Mouse (Mus musculus) T-cell, adult 2 months (primary cell): ENCODE data around the gene Rnf144b.

Experiments
- DNase-seq: peaks from one replicate; pipeline ENCODE4 v3.0.0; 2022; ENCODE audit warnings: low spot score

The Rnf144b gene

DNA sequence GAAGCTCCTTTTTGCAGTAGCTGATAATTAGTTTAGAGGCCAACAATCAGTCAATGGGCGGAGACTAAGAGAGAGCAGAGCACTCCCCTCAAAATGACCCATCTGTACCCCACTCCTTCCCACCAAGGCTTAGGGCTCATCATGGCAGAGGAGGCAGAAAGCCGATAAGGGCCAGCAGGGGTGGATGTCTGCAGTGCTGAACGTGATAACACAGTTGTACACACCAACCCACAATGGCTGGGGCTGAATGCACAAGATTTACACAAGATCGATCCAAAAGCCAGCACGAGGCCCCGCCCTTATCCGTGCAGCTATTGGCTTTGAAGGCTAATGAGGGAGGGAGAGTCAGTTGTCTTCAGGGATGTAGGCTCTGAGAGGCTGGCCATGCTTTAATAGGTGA is 58.3 kb downstream of the Rnf144b start:
- DNase-seq = no peak

DNA sequence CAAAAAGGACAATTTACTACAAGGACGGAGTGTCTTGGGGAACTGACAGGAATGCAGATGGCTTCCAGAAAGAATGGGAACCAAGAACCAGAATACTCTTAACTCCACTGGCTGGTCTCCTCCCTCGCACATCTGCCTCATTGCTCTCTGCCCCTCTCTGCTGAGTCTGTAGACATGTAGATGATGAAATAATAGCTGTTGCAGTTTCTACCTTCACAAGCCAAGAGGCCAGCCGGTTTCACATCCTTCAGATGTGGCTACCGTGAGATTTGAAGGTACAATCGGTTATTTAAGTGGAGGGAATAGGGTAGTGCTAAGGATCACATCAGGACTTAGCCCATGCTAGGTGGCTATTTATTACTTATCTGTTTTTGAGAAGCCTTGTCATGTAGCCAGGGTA is 59.9 kb downstream of the Rnf144b start:
- DNase-seq = no peak

DNA sequence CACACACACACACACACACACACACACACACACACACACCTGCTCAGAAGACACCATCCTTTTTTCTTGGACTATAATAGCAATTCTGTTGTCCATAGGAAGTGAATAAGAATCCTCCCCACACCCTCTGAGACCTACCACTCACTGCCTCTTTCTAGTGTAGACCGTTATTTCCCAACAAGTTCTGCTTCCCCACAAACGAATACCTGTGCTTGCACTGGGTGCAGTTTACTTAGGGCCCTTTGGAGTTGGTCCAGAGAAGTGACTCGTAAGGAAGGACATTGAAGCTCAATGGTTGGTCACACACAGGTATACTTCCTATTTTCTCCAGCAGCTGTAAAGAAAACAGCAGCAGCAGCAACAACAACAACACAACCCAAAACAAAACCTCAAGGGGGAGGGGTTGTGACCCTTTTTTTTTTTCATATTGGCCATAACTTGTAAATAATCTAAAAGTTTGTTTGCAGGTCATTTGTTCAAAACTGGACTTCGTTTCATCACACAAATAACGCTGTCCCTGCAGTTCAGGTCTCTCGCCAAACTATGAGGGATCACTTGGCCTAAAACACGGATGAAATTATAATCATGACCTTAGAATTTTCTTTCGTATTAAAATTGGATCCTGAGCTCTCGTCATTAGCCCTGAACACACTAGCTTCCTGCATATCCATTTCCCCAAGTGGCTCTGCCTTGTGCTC is 60.7 kb downstream of the Rnf144b start:
- DNase-seq = no peak

DNA sequence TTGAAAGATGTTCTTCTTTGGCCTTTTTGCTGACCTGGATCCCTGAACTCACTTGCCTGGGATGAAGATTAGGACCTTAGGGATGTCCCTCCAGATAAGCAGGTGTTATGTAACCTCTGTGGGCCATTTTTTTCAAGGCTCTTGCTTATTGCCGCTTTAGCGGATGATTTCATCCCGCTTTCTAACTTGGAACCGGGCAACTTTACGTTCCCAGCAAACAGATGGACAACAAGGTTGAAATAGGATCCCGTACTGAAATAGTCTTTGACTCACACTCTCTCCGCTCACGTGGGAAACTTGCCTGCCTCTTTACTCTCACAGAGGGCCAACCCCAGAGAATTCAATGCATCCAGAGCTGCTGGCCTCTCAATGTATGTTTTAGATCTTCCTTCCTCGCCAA is 61.3 kb downstream of the Rnf144b start:
- no peak for DNase-seq

DNA sequence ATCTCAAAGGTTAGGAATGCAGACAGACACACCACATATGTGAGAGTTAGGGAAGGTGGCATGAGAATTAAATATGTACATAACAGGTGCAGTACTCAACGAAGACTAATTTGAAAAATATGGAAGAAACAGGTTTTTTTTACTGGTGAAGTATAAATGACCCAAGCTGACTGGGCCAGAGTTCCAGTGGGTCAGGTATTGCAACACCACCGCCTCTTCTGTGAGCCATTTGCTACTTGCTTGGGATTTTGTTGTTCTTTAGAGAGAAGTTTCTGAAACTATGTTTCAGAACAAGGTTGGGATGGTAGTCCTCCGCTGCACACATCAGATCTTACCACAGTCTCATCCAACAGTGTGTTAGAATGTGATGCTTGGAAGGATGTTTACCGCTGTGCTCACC is 65.4 kb downstream of the Rnf144b start:
- no peak for DNase-seq

DNA sequence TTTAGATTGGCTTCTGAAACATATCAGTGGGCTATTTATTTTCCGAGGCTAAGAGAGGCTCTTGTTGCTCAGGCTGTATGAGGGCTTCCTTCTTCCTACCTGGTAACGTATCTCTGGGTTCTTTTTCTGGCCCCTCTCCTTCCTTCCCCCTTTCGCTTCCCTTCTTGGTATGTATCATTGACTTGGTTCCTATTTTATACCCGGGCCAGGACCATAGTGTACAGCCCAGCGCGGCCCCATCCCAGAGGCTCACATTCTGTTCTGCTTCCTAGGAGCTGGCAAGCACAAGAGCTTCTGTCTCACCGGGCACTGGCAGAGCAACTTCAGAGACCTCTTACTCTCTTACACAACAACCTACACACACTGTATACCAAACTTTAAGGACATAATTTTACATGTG is 67.5 kb downstream of the Rnf144b start:
- no peak for DNase-seq

DNA sequence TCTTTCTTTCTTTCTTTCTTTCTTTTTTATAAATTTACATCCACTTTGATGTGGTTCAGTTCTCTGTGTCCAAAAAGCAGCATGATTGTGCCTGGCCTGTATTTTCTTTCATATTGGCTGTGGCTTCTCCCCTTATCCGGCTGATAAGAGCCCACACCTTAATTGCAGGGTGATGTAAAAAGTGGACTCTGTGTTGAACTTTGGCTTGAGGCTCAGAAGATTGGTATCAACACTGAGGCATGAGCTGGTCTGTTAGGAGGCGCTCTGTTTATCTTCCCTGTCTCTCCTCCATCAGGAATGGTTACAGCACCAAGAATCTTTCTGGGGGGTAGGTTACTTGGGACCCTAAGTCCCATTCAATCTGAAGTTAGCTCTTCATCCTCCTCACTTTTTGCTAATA is 69.7 kb downstream of the Rnf144b start:
- no peak for DNase-seq

DNA sequence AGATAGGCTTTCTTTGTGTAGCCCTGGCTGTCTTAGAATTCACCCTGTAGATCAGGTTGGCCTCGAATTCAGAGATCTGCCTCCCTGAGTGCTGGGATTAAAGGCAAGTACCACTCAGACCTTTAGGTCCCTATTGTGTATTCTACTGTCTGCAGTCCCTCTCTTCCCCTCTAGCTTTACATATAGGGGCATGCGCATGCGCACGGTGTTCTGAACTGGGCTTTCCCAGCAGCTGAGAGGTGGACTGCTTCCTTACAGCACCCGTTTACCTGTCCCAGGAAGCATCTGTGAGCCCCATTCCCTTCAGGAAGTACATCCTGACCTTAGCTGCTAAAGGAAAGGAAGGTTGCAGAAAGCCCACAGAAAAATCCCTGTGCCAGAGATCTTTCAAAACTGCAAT is 70.3 kb downstream of the Rnf144b start:
- no peak for DNase-seq

DNA sequence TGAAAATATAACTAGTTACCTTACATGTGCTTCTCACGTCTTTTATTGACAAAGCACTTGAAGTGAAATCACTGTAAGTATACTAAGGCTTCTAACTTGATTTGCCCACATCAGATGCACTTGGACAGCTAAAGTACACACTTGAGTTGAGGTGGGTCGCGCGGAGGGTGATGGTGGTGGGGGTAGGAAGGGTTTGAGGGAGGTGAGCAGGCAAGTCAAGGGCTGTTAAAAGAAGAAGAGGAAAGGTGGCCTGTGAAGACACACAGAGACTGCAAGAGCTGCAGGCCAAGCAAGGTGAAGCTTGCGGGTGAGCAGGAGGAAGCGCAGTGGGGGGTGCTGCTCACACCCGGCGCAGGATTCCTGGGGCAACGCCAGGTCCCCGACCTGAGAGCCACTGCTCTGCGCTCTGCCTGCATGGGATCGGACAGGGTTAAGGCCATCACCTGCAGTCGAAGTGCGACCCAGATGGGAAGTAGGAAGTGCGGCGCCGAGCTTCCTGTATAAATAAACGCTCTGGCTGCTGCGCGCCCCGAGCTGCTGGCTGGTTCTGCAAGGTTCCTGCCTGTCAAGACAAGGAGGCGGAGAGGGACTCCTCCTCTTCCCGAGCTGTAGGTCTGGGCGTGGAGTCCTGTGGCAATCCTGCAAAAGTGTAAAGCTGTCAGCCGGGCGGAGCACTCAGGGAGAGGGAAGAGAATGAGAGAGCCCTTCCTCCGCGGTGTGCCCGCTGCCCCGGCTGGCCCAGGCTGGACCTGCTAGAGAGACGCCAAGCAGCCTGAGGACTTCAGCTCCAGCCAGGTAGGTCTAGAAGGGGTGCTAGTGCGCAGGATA is 71.1 kb downstream of the Rnf144b start:
- DNase-seq = peak; percentile 2

DNA sequence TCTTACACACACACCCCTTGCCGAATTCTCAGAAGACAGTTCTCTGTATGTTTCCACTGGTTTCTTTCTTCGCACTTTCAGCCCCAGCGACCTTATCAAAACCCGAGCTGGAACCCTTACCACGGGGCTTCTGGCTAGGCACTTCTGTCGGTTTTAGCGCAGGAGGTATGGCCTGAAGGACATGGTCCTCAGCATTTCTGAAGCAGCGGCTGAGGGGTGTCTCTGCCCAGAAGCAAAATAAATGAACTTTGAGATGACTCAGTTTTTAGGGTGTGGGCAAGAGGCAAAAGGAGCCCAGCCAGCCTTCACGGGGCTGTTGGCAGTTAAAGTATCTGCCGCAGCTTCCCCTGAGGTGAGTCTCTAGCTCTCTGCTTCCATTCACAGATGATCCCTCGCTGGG is 72.2 kb downstream of the Rnf144b start:
- DNase-seq = no peak

DNA sequence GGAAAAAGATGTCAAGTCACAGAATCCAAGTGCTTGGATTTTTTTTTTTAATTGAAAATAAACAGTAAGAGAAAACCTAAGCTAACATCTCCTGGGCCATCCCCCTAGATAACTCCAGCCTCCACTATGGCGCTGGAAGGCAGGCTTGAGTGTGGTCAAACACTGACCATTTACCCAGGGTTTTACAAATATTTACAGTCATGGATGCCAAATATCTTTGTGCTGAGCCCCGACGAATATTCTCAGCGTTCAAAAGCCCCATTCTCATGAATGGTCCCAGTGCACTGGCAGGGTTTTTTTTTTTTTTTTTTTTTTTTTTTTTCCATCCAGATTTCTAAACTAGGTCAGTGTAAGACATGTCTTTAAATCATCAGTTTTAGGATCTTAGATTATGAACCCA is 73.0 kb downstream of the Rnf144b start:
- DNase-seq = no peak

DNA sequence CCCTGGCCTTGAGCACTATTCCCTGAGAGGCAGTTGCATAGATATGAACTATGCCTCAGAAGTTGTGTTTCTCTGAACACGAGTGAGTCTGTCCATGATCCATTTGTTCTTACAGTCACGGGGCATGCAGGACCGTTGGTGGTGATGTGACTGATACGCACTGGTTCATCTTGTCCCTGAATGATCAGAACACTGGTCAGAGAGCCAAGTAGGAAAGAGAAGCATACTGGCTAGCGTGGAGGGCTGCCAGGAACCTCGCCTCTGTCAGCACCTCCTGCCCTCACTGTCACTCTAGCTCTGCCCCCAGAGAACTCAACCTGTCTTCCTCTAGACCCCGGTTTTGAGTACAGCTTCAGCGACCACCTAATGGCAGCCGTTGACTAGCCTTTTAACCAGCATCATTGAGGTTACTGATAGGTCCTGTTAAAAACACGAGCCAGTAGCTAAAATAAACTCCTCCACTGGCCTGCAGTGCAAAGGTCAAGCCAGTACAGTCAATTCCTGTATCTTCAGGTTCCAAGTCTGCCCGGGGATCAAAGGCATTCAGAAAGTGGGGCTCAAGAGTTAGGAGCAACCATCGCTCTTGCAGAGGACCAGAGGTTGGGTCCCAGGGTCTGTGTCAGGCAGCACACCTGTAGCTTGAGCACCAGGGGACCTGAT is 77.7 kb downstream of the Rnf144b start:
- no peak for DNase-seq

DNA sequence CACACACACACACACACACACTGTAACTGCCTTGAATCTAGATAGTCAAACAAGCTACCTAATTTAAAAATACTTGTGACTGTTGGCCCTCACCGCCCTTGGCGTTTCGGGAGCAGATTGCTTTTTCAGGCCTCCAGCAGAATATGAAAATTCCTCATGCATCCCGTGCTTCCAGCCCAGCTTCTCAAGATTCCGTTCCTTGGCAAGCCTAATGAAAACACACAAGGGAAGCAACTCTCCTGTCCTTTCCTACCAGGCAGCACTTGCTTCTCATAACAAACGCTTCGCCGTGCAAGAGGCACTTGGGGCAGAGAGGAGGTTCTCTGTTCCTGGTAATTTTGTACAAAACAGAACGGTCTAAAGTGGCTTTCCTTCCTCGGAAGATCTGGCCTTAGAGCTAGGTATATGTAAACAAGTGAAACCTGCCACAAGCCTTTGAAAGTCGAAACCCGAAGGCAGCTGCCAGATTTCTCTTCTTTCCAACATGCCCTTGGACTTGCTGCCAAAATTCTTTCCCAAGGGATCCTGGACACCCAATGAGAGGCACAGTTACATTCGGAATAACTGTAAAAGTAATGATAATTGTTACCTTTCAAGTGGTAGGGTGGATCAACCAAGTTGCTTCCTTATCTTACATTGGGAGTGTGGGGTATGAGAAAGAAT is 79.6 kb downstream of the Rnf144b start:
- DNase-seq = no peak

DNA sequence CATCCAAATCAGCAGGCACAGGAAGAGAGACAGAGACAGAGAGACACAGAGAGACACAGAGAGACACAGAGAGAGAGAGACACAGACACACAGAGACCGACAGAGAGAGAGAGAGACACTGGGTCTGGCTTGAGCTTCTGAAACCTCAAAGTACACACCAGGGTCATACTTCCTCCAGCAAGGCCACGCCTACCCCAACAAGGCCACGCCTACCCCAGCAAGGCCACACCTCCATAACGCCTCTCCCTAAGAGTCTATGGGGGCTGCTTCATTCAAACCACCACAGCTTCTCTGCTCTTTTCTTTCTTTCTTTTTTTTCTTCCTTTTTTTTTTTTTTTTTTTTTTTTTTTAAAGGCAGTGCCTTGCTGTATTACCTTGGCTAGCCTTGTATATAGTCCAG is 88.0 kb downstream of the Rnf144b start:
- DNase-seq = no peak

DNA sequence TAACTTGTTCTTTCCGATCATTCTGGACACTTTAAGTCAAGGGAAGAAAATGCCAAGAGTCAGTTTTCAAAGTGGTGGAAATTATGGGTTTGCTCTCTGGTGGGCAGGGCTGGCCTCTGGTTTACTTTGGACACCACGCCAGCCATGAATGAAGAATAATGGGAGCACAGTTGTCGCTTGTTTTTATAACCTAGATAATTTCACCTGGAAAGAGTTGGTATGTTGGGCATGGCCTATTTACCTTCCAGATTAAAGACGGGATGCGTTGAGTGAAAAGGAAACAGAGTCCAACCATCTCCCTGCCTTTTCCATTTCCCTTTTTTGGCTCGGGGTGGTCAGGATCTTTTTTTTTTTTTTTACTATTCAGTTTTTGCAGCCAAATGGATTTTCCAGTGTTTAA is 88.5 kb downstream of the Rnf144b start:
- no peak for DNase-seq

DNA sequence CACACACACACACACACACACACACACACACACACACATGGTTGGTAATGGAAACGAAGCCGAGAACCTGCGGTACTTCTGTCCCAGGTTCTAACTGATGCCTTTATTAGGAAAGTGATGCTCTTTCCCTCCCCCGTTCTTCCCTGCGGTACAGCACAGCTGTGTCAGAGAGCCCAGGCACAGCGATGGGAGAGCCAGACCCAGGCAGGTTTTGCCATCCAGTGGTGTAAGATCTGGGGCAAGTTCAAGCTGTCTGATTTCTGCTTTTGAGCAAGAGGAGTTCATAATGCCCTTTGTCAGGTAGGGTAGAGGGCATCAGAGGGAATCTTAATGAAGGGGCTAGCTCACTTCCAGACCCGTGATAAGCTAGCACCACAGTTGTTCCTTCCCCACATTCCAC is 89.1 kb downstream of the Rnf144b start:
- DNase-seq = no peak

DNA sequence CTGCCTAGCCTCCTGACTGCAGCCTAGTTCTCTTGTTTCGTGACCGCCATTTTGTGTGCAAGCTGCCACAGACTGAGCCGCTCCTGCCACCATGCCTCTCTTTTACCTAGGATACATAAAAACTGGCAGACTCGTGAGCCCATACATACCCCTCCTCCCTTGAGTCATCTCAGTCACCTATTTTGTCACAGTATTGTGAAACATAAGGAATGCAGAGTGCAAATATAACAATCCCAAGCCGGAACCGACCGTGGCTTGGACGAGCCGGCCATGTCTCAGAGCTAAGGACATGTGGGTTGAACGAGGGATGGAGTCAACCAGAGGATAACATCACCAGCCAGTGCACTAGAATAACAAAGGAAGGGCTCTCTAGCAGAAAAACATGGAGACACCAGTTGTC is 91.4 kb downstream of the Rnf144b start:
- DNase-seq = no peak

DNA sequence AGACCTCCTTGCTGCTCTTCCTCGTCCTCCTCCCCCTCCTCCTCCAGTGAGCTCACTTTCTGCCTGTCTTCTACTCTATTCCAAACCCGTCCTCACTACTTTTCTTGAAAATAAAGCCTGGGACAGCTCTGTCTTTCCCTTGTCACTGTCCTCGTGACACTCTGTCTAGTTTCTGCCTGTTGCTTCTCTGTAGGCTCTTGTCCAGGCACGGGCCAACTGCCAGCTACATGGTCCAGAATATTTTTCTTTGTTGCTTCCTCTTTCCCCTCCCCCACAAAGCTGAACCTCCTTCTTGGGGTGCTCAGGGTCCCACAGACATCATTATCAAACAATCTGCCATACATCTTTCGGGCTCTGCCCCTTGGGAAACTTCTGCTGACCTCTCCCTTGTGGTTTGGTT is 92.4 kb downstream of the Rnf144b start:
- DNase-seq = no peak

DNA sequence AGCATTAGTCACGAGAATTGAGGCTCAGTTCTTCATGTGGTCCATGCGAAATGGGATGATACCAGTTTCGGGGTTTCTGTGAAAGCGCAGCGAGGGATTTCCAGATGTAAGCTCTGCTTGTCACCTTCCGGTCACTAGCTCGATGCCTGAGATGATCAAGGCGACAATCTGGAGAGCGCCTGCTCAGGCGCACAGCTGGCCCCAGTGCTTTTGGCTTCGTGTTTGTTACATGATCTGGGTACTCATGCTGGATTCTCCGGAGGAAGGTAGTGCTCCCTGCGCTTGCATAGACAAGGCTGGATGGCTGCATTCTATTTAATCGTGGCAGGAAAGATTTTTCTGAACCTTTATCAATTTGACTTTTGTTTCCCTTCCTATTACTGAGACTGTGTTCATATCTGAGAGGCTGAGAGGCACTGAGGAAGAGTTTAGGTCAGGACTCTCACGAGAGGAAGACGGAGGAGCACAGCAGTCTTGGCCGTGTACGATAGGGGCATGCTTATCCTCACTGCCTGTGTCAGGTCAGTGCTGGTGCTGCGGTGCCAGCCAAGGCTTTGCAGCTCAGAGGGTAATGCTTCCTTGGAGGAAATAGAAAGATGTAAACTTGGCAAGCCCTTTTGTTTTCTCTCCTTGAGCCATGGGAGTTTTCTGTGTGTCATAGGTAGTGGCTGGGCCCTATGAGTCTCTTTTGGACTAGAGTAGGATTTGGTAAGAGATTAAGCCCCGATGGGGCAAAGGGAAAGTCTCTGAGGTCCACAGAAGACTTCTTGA is 93.5 kb downstream of the Rnf144b start:
- DNase-seq = no peak

DNA sequence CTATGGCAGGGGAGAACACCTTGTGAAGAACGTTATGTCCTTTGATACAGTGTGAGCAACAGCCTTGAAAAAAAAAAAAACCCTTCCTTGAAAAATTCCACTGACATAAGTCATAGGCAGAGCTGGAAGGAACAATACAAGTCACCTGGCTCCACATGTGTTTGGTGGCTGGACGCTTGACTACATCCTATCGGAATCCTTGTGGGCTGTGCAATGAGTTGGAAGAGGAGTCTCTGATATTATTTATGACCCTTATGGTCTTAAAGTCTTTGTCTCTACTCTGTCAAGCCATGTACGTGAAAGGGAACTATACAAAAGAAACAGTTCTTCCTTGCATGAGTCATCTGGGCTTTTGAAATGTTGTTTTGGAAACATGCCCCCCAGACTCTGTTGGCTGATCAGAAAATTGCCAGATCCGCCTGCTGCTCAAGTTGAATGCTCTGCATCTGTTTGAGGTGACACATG is 94.7 kb downstream of the Rnf144b start:
- no peak for DNase-seq

DNA sequence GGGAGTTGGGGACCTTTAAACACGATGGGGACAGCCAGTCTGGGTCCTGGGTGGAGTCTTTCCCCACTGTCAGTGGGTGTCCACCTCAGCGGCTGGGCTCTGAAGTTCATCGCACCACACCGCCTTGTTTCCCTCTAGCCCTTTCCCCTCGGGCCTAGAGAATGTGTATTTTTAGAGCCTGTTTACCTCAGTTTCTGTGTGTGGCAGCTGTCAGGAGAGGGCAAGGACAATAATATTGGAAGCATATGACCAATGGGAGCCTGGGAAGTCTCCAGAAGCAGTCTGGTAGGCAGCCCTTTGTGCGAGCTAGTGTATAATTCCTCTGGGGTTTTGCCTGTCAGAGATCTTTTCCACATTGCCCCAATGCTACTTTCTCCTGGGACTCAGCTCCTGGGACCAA is 95.9 kb downstream of the Rnf144b start:
- DNase-seq = no peak

DNA sequence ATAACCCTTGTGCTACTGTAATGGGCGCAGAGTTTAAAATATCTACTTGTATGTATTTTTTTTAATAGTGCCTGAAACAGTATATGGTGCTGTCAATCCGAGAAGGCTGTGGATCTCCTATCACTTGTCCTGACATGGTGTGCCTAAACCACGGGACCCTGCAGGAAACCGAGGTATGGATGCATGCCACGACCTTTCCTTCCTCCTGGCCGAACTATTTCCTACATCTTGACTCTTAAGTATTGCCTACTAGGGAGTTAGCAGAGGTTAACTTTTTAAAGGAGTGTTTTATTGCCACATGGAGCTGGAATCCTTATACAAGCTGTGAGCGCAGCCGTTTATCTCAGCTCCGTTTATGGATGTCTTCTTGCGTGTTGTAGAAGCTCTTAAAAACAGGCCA is 98.0 kb downstream of the Rnf144b start:
- no peak for DNase-seq
